Comparison of ENCODE assay signal across 8 mouse cellular contexts in genomic region chr14:99046031-99046781, GRCm38 (mm10). TPM values are rescaled to one million over a fixed set of nuclear protein-coding genes. Genes with fewer than 3 reads are reported as not detected.
A peak's percentile ranks its signal among the peaks of the same experiment; 100 is the strongest.
DNase-seq lines count a peak whose midpoint lies in the region; ATAC-seq and TF ChIP-seq lines count a peak whose summit lies in the region.

Gene Mzt1 (minus strand): TSS chr14:99046134.
Gene Bora (plus strand): TSS chr14:99046222.

- peak; percentile 94 for TF ChIP-seq POLR2A in CH12.LX (IDR thresholded peaks at IDR 0.05; ENCODE audit: low read depth, low read length)
- peak; percentile 55 for TF ChIP-seq POLR2A in testis, adult 2 months (IDR thresholded peaks at IDR 0.05; ENCODE audit: control insufficient read depth, low read depth, low read length)

- peaks cover 5 to 44% of the 10 kb centered on the region in 2 experiments; a peak in 3 of 4 replicates for H3K4me1 ChIP-seq in CH12.LX (ENCODE audit: control insufficient read depth in 1 of 2, insufficient read depth in 2 of 2)
- peaks cover 23% of the 10 kb centered on the region for H3K4me1 ChIP-seq in forebrain, embryonic 12.5 days
- peaks cover 30% of the 10 kb centered on the region for H3K4me1 ChIP-seq in heart, postnatal 0 days (ENCODE audit: control insufficient read depth, insufficient read depth)
- peaks cover 31% of the 10 kb centered on the region for H3K4me1 ChIP-seq in liver, embryonic 16.5 days (ENCODE audit: control insufficient read depth, low read depth, low read length)
- peaks cover 34% of the 10 kb centered on the region for H3K4me1 ChIP-seq in neural tube, embryonic 13.5 days (replicated peaks)
- H3K4me1 ChIP-seq in testis, adult 2 months (ENCODE audit: control insufficient read depth, insufficient read depth, low read length): peaks cover 5% of the 10 kb centered on the region

- under 1% methylated on average over 80 of the region's 81 CpGs for WGBS in forebrain, embryonic 12.5 days
- 0% methylated on average over 51 of the region's 81 CpGs for WGBS in heart, postnatal 0 days
- WGBS in liver, embryonic 16.5 days (ENCODE audit: insufficient replicate concordance): under 1% methylated on average over 67 of the region's 81 CpGs
- under 1% methylated on average over 72 of the region's 81 CpGs for WGBS in neural tube, embryonic 13.5 days

- in situ Hi-C loops in CH12.LX (cut with MboI; ENCODE audit: low pct_ligation_motif_present, low pct_unique_long_range_greater_than_20kb, low sequenced_read_pairs): no loop called here

- H3K4me3 ChIP-seq in CH12.LX (replicated peaks in 1 of 3; ENCODE audit: low read depth in 2 of 3, low read length in 2 of 3, poor library complexity in 1 of 3): peak within 1 kb of the TSS; percentile 74 to 94 (median 92)
- H3K4me3 ChIP-seq in forebrain, embryonic 12.5 days (replicated peaks): peak within 1 kb of the TSS; percentile 87
- H3K4me3 ChIP-seq in heart, postnatal 0 days (ENCODE audit: low read depth, low read length): peak within 1 kb of the TSS; percentile 92
- H3K4me3 ChIP-seq in liver, embryonic 16.5 days (ENCODE audit: low read depth, low read length): peak within 1 kb of the TSS; percentile 99
- H3K4me3 ChIP-seq in neural tube, embryonic 13.5 days: peak within 1 kb of the TSS; percentile 97
- H3K4me3 ChIP-seq in testis, adult 2 months (ENCODE audit: control insufficient read depth, low read depth, low read length): peak within 1 kb of the TSS; percentile 95

- peaks cover 14 to 31% of the 10 kb centered on the region in 2 experiments for H3K36me3 ChIP-seq in CH12.LX (replicated peaks in 1 of 2; ENCODE audit: control insufficient read depth in 1 of 2, insufficient read depth in 1 of 2, low read length in 1 of 2)
- no peaks in the 10 kb centered on the region; the same call in 1 of the 2 replicates for H3K36me3 ChIP-seq in forebrain, embryonic 12.5 days (replicated peaks)
- peaks cover 7% of the 10 kb centered on the region for H3K36me3 ChIP-seq in heart, postnatal 0 days (replicated peaks; ENCODE audit: control insufficient read depth, insufficient read depth, low read length)
- H3K36me3 ChIP-seq in liver, embryonic 16.5 days (ENCODE audit: control insufficient read depth, insufficient read depth): no peaks in the 10 kb centered on the region
- no peaks in the 10 kb centered on the region for H3K36me3 ChIP-seq in neural tube, embryonic 13.5 days
- no peaks in the 10 kb centered on the region; the same call in 1 of the 2 replicates for H3K36me3 ChIP-seq in testis, adult 2 months (ENCODE audit: control insufficient read depth, insufficient read depth, low read length)

- TF ChIP-seq RAD21 in CH12.LX (IDR thresholded peaks at IDR 0.05; ENCODE audit: low read depth, low read length): no peak

- peak; percentile 92 for DNase-seq in CH12.LX (ENCODE audit: extremely low read depth)
- DNase-seq in c-Kit-positive CD71-positive TER-119-negative erythroid progenitor cells, embryonic 14.5 days (ENCODE audit: low read depth): peak; percentile 89
- peak; percentile 82 for DNase-seq in heart, postnatal 0 days (ENCODE audit: low spot score)
- DNase-seq in kidney, postnatal 4 days: peak; percentile 91 to 95

- dilution Hi-C loops in CH12.LX (cut with MboI; ENCODE audit: extremely low pct_ligation_motif_present, extremely low pct_unique_long_range_greater_than_20kb, low sequenced_read_pairs): no loop called here

- TF ChIP-seq CTCF in CH12.LX (conservative IDR thresholded peaks at IDR 0.05 in 1 of 2, IDR thresholded peaks at IDR 0.05 in 1 of 2; ENCODE audit: low read depth in 2 of 2, low read length in 2 of 2): no peak
- no peak for TF ChIP-seq CTCF in heart, postnatal 0 days (IDR thresholded peaks at IDR 0.05; ENCODE audit: low read depth)
- 0 out of 2 replicates have a peak, but pooled peaks have one; percentile 8 for TF ChIP-seq CTCF in testis, adult 2 months (IDR thresholded peaks at IDR 0.05; ENCODE audit: control insufficient read depth, insufficient read depth, insufficient replicate concordance, low read depth, low read length)

- peak within 1 kb of the TSS; percentile 93 for H3K9ac ChIP-seq in CH12.LX (ENCODE audit: insufficient read depth, low read depth)
- H3K9ac ChIP-seq in forebrain, embryonic 12.5 days: peak within 1 kb of the TSS; percentile 80
- peak within 1 kb of the TSS; percentile 94 for H3K9ac ChIP-seq in heart, postnatal 0 days (replicated peaks; ENCODE audit: low read depth, low read length)
- H3K9ac ChIP-seq in liver, embryonic 16.5 days (ENCODE audit: low read depth, low read length): peak within 1 kb of the TSS; percentile 95
- H3K9ac ChIP-seq in neural tube, embryonic 13.5 days: peak within 1 kb of the TSS; percentile 94

- no peaks in the 10 kb centered on the region for H3K9me3 ChIP-seq in CH12.LX (replicated peaks; ENCODE audit: low read length)
- no peaks in the 10 kb centered on the region for H3K9me3 ChIP-seq in forebrain, embryonic 12.5 days
- H3K9me3 ChIP-seq in heart, postnatal 0 days (replicated peaks; ENCODE audit: control insufficient read depth, low read length): no peaks in the 10 kb centered on the region
- H3K9me3 ChIP-seq in liver, embryonic 16.5 days (replicated peaks; ENCODE audit: control insufficient read depth, low read length): no peaks in the 10 kb centered on the region
- no peaks in the 10 kb centered on the region for H3K9me3 ChIP-seq in neural tube, embryonic 13.5 days

- peaks cover 65% of the 10 kb centered on the region for H3K79me2 ChIP-seq in CH12.LX (replicated peaks; ENCODE audit: control insufficient read depth, extremely low read depth, insufficient read depth, poor library complexity, severe bottlenecking)

- no peak for TF ChIP-seq EP300 in CH12.LX (IDR thresholded peaks at IDR 0.05; ENCODE audit: low read length)
- TF ChIP-seq EP300 in heart, postnatal 0 days (IDR thresholded peaks at IDR 0.05; ENCODE audit: low read depth): no peak

- no peaks in the 10 kb centered on the region for H3K27me3 ChIP-seq in CH12.LX (replicated peaks)
- no peaks in the 10 kb centered on the region for H3K27me3 ChIP-seq in forebrain, embryonic 12.5 days
- H3K27me3 ChIP-seq in heart, postnatal 0 days (ENCODE audit: control insufficient read depth, insufficient read depth, low read length): no peaks in the 10 kb centered on the region
- no peaks in the 10 kb centered on the region for H3K27me3 ChIP-seq in liver, embryonic 16.5 days (ENCODE audit: control insufficient read depth, insufficient read depth, low read depth, low read length)
- H3K27me3 ChIP-seq in neural tube, embryonic 13.5 days: no peaks in the 10 kb centered on the region
- no peaks in the 10 kb centered on the region for H3K27me3 ChIP-seq in testis, adult 2 months (ENCODE audit: control insufficient read depth, insufficient read depth, low read length)

- peak within 1 kb of the TSS; percentile 93 for H3K4me2 ChIP-seq in CH12.LX (ENCODE audit: insufficient read depth, low read depth, poor library complexity, severe bottlenecking)
- H3K4me2 ChIP-seq in forebrain, embryonic 12.5 days: peak within 1 kb of the TSS; percentile 73
- peak within 1 kb of the TSS; percentile 87 for H3K4me2 ChIP-seq in heart, postnatal 0 days (ENCODE audit: low read depth, low read length)
- peak within 1 kb of the TSS; percentile 82 for H3K4me2 ChIP-seq in liver, embryonic 16.5 days (ENCODE audit: low read depth, low read length)
- peak within 1 kb of the TSS; percentile 79 for H3K4me2 ChIP-seq in neural tube, embryonic 13.5 days

- H3K27ac ChIP-seq in CH12.LX (ENCODE audit: insufficient read depth, low read depth): peak within 1 kb of the TSS; percentile 78
- peak within 1 kb of the TSS; percentile 82 for H3K27ac ChIP-seq in forebrain, embryonic 12.5 days
- peak within 1 kb of the TSS; percentile 93 for H3K27ac ChIP-seq in heart, postnatal 0 days (ENCODE audit: low read depth)
- peak within 1 kb of the TSS; percentile 96 for H3K27ac ChIP-seq in liver, embryonic 16.5 days (ENCODE audit: low read length)
- H3K27ac ChIP-seq in neural tube, embryonic 13.5 days (replicated peaks): peak within 1 kb of the TSS; percentile 89
- H3K27ac ChIP-seq in testis, adult 2 months (ENCODE audit: control insufficient read depth, insufficient read depth, low read depth, low read length): peak within 1 kb of the TSS; percentile 91

- ATAC-seq in forebrain, embryonic 12.5 days (ENCODE audit: low FRiP score): peak; percentile 97
- peak; percentile 95 for ATAC-seq in heart, postnatal 0 days (ENCODE audit: insufficient read depth, low read depth)
- peak; percentile 94 for ATAC-seq in liver, embryonic 16.5 days (ENCODE audit: low read depth)
- peak; percentile 97 for ATAC-seq in neural tube, embryonic 13.5 days (ENCODE audit: low read depth)

TF ChIP-seq in CH12.LX, 34 proteins besides CTCF, POLR2A, EP300 and RAD21 (continues in another document):
- TF ChIP-seq NELFE (IDR thresholded peaks at IDR 0.05; ENCODE audit: low read depth, low read length) (peak; percentile 77), RCOR1 (conservative IDR thresholded peaks at IDR 0.05; ENCODE audit: low read depth, low read length) (no peak; the same call in 1 of the 2 replicates), MAFK (IDR thresholded peaks at IDR 0.05; ENCODE audit: insufficient replicate concordance, low read length) (no peak), ZC3H11A (IDR thresholded peaks at IDR 0.05; ENCODE audit: low read depth, low read length) (no peak), CHD2 (IDR thresholded peaks at IDR 0.05; ENCODE audit: low read length) (peak; percentile 76)

RNA-seq across cellular contexts. Expression of gene Mzt1, which starts in this region (rescaled TPM):
- total RNA-seq in CH12.LX (2012; rRNA removed): 24.4 and 26.2 TPM in 2 replicates
- total RNA-seq in CH12.LX (2014; rRNA removed): 127 and 132 TPM in 2 replicates
- 36.7 and 41.0 TPM in 2 replicates for polyA plus RNA-seq in CH12.LX (2012; ENCODE audit: insufficient read length, low read depth)
- 142 and 143 TPM in 2 replicates for polyA plus RNA-seq in forebrain, embryonic 12.5 days (2016; fragmentation: Nextera tagmentation; extraction: Ambion mirVana)
- total RNA-seq in heart, postnatal 0 days (2014; rRNA removed; ENCODE audit: low replicate concordance): 64.1 and 79.9 TPM in 2 replicates
- polyA plus RNA-seq in heart, postnatal 0 days (2015; fragmentation: Nextera tagmentation; extraction: Ambion mirVana): 82.2 and 84.6 TPM in 2 replicates
- polyA plus RNA-seq in liver, embryonic 16.5 days (2015; fragmentation: Nextera tagmentation; extraction: Ambion mirVana): 45.7 and 52.1 TPM in 2 replicates
- 121 and 128 TPM in 2 replicates for polyA plus RNA-seq in neural tube, embryonic 13.5 days (2015; fragmentation: Nextera tagmentation; extraction: Ambion mirVana)
- polyA plus RNA-seq in testis, adult 2 months (2012; rRNA removed): 5.8 and 9.7 TPM in 2 replicates

RNA-seq across cellular contexts. Expression of gene Bora, which starts in this region (rescaled TPM):
- total RNA-seq in CH12.LX (2012; rRNA removed) (27.9 and 31.0 TPM in 2 replicates), CH12.LX (2014; rRNA removed) (44.7 and 51.8 TPM in 2 replicates)
- polyA plus RNA-seq in CH12.LX (2012; ENCODE audit: insufficient read length, low read depth): 47.6 and 49.3 TPM in 2 replicates
- polyA plus RNA-seq in forebrain, embryonic 12.5 days (2016; fragmentation: Nextera tagmentation; extraction: Ambion mirVana): 68.0 and 77.7 TPM in 2 replicates
- total RNA-seq in heart, postnatal 0 days (2014; rRNA removed; ENCODE audit: low replicate concordance): 8.0 and 10.7 TPM in 2 replicates
- 11.3 and 12.3 TPM in 2 replicates for polyA plus RNA-seq in heart, postnatal 0 days (2015; fragmentation: Nextera tagmentation; extraction: Ambion mirVana)
- 23.7 and 24.7 TPM in 2 replicates for polyA plus RNA-seq in liver, embryonic 16.5 days (2015; fragmentation: Nextera tagmentation; extraction: Ambion mirVana)
- 18.3 and 23.9 TPM in 2 replicates for polyA plus RNA-seq in neural tube, embryonic 13.5 days (2015; fragmentation: Nextera tagmentation; extraction: Ambion mirVana)
- 18.4 and 18.7 TPM in 2 replicates for polyA plus RNA-seq in testis, adult 2 months (2012; rRNA removed)

Comparison
In these comparisons a context has a peak if more than half of its experiments do, and no peak if none do; other contexts are left out.
1. Peak in every context shown above with its lines: DNase-seq, ATAC-seq, H3K4me3 ChIP-seq and H3K27ac ChIP-seq.